Mouse (Mus musculus) C2C12 (cell line): ENCODE measurements around the gene Ing2. TPM values are rescaled to one million over a fixed set of nuclear protein-coding genes. Genes with fewer than 3 reads are reported as not detected.

Source experiments
- H3K27me3 ChIP-seq: one replicate; pipeline ENCODE4 v1.6.1; 2011; ENCODE audit not compliant: control insufficient read depth, insufficient read depth, insufficient read length
- H3K36me3 ChIP-seq: one replicate; pipeline ENCODE4 v1.6.1; 2011; ENCODE audit not compliant: control insufficient read depth, insufficient read depth
- H3K4me3 ChIP-seq: one replicate; pipeline ENCODE4 v1.5.1; 2011; ENCODE audit warnings: mild to moderate bottlenecking, control low read depth; ENCODE audit not compliant: poor library complexity, insufficient read depth, severe bottlenecking
- H3K79me2 ChIP-seq: one replicate; pipeline ENCODE4 v1.6.1; 2011; ENCODE audit not compliant: control insufficient read depth, insufficient read depth
- H3K79me3 ChIP-seq: one replicate; pipeline ENCODE4 v1.6.1; 2011; ENCODE audit warnings: low read depth, control low read depth
- H3ac ChIP-seq: one replicate; pipeline ENCODE3; 2011; ENCODE audit warnings: low read depth; ENCODE audit not compliant: control insufficient read depth, insufficient read length
- CEBPB ChIP-seq: IDR thresholded peaks from one replicate; pipeline ENCODE4 v1.6.1; 2011; ENCODE audit warnings: low read depth, mild to moderate bottlenecking, control low read depth, moderate library complexity
- CTCF ChIP-seq: IDR thresholded peaks from one replicate; pipeline ENCODE4 v1.5.1; 2011; ENCODE audit not compliant: control insufficient read depth, insufficient read depth, insufficient read length
- FOSL1 ChIP-seq: IDR thresholded peaks from one replicate; pipeline ENCODE4 v1.8.0; 2011; ENCODE audit warnings: mild to moderate bottlenecking, low read length; ENCODE audit not compliant: poor library complexity, insufficient read depth, severe bottlenecking
- MAX ChIP-seq: IDR thresholded peaks from one replicate; pipeline ENCODE4 v1.6.1; 2011; ENCODE audit warnings: mild to moderate bottlenecking, control low read depth
- MYOD1 ChIP-seq: IDR thresholded peaks from one replicate; pipeline ENCODE4 v1.6.1; 2011; ENCODE audit warnings: low read depth; ENCODE audit not compliant: control insufficient read depth, insufficient read length
- MYOG ChIP-seq: IDR thresholded peaks from one replicate; pipeline ENCODE4 v1.6.1; 2011; ENCODE audit not compliant: control insufficient read depth, insufficient read length; ENCODE audit errors: extremely low read depth
- USF1 ChIP-seq: IDR thresholded peaks from one replicate; pipeline ENCODE4 v1.6.1; 2011; ENCODE audit warnings: low read depth, mild to moderate bottlenecking, control low read depth, moderate library complexity
- polyA plus RNA-seq: library from polyadenylated mRNA; unstranded; fragments of >200 nt; fragmentation: generic; extraction: Trizol; gene quantifications from one replicate; pipeline ENCODE4 v1.2.1, GENCODE M21; 2012; ENCODE audit warnings: missing spikeins

Ing2 gene
- polyA plus RNA-seq, 1 experiment: 8.3 TPM

- no peak overlapping the region for H3ac ChIP-seq
Observed at GRCm38 (mm10) chr8:47680306-47680705, 5.0 kb upstream of the Ing2 start.

GRCm38 (mm10) chr8:47679603-47680002 is 4.2 kb upstream of the Ing2 start:
- H3K79me2 ChIP-seq: peaks cover 15% of the 10 kb centered on the region
- H3ac ChIP-seq: no peak overlapping the region
- peaks cover 4% of the 10 kb centered on the region for H3K36me3 ChIP-seq
- H3K79me3 ChIP-seq: peaks cover 5% of the 10 kb centered on the region
- TF ChIP-seq FOSL1: no peak
- no peak for TF ChIP-seq MYOG
- TF ChIP-seq MAX: no peak
- TF ChIP-seq USF1: no peak
- no peak for TF ChIP-seq CTCF
- TF ChIP-seq MYOD1: no peak
- TF ChIP-seq CEBPB: no peak
- H3K27me3 ChIP-seq: no peaks in the 10 kb centered on the region
- no peak overlapping the region for H3K4me3 ChIP-seq

More at GRCm38 (mm10) chr8:47680306-47680705, 5.0 kb upstream of the Ing2 start:
- H3K79me3 ChIP-seq: peaks cover 5% of the 10 kb centered on the region
- peaks cover 15% of the 10 kb centered on the region for H3K79me2 ChIP-seq
- peaks cover 4% of the 10 kb centered on the region for H3K36me3 ChIP-seq
- no peak for TF ChIP-seq CEBPB
- TF ChIP-seq MAX: no peak
- no peak for TF ChIP-seq CTCF
- no peak for TF ChIP-seq FOSL1
- TF ChIP-seq USF1: no peak
- TF ChIP-seq MYOD1: no peak
- no peak for TF ChIP-seq MYOG
- H3K4me3 ChIP-seq: no peak overlapping the region
- H3K27me3 ChIP-seq: no peaks in the 10 kb centered on the region

GRCm38 (mm10) chr8:47676631-47677030 is 1.3 kb upstream of the Ing2 start:
- peaks cover 22% of the 10 kb centered on the region for H3K79me3 ChIP-seq
- H3ac ChIP-seq: no peak overlapping the region
- peaks cover 44% of the 10 kb centered on the region for H3K79me2 ChIP-seq
- TF ChIP-seq FOSL1 (no peak), CEBPB (no peak), USF1 (no peak), MAX (no peak), MYOG (no peak), MYOD1 (no peak)
- H3K36me3 ChIP-seq: peaks cover 4% of the 10 kb centered on the region
- peak overlapping the region; percentile 84 for H3K4me3 ChIP-seq
- no peaks in the 10 kb centered on the region for H3K27me3 ChIP-seq

- Histone ChIP-seq H3ac (peak overlapping the region; percentile 68), H3K27me3 (no peaks in the 10 kb centered on the region), H3K4me3 (peak overlapping the region; percentile 84), H3K36me3 (peaks cover 4% of the 10 kb centered on the region), H3K79me2 (peaks cover 48% of the 10 kb centered on the region), H3K79me3 (peaks cover 25% of the 10 kb centered on the region)
- no peak for TF ChIP-seq MAX
- TF ChIP-seq CTCF: no peak
- no peak for TF ChIP-seq MYOG
- no peak for TF ChIP-seq CEBPB
- no peak for TF ChIP-seq USF1
- no peak for TF ChIP-seq FOSL1
- TF ChIP-seq MYOD1: no peak
Observed at GRCm38 (mm10) chr8:47676224-47676623, 868 bp upstream of the Ing2 start.

- peaks cover 28% of the 10 kb centered on the region for H3K79me3 ChIP-seq
- peak overlapping the region; percentile 84 for H3K4me3 ChIP-seq
- peak overlapping the region; percentile 91 for H3ac ChIP-seq
- H3K79me2 ChIP-seq: peaks cover 52% of the 10 kb centered on the region
- TF ChIP-seq MAX (peak; percentile 5), MYOD1 (no peak), USF1 (no peak)
- no peaks in the 10 kb centered on the region for H3K27me3 ChIP-seq
- H3K36me3 ChIP-seq: peaks cover 4% of the 10 kb centered on the region
Observed at GRCm38 (mm10) chr8:47675786-47676185, 430 bp upstream of the Ing2 start.

- peak overlapping the region; percentile 62 for H3ac ChIP-seq
Observed at GRCm38 (mm10) chr8:47674140-47674776, 1.1 kb downstream of the Ing2 start.

More at GRCm38 (mm10) chr8:47674140-47674776, 1.1 kb downstream of the Ing2 start:
- TF ChIP-seq FOSL1: no peak
- TF ChIP-seq MYOD1: no peak
- TF ChIP-seq CEBPB: no peak
- TF ChIP-seq CTCF: no peak
- no peak for TF ChIP-seq MAX
- no peak for TF ChIP-seq MYOG
- TF ChIP-seq USF1: no peak
- Histone ChIP-seq H3K27me3 (no peaks in the 10 kb centered on the region), H3K79me2 (peaks cover 68% of the 10 kb centered on the region), H3K4me3 (peak overlapping the region; percentile 84), H3K79me3 (peaks cover 41% of the 10 kb centered on the region), H3K36me3 (peaks cover 2% of the 10 kb centered on the region)
